Mouse (Mus musculus) testis, adult 2 months (tissue): Measurements from ENCODE around the gene Dnajb2.

Source experiments
- CTCF ChIP-seq: fragments of 200-500 bp; IDR thresholded peaks from 2 replicates; pipeline ENCODE4 v1.5.1; 2012; ENCODE audit warnings: low read depth, mild to moderate bottlenecking, inconsistent platforms, low read length, moderate library complexity; ENCODE audit not compliant: control insufficient read depth, insufficient read depth, insufficient replicate concordance
- POLR2A ChIP-seq: fragments of 200-500 bp; IDR thresholded peaks from 2 replicates; pipeline ENCODE4 v1.6.1; 2012; ENCODE audit warnings: low read depth, mild to moderate bottlenecking, inconsistent platforms, low read length, moderate library complexity; ENCODE audit not compliant: control insufficient read depth

DNA sequence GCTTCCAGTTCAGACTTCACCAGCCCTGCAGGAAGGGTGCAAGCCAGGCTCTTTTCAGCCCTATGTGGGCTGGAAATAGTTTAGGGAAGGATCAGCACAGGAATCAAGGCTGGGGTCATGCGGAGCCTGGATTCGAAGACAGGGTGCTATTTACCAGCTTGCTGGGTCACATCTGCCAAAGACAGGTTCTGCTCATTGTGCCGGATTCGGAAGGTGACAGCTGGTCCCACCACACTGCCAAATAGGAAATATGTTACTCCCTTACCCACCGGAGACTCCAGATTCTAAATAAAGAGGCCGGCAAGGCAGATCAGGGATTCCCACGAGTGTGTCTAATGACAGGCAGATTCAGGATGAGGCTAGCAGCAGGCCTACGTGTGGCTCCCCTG, 18.4 kb downstream of the Dnajb2 start:
- TF ChIP-seq POLR2A (no peak), CTCF (no peak)
